Mouse (Mus musculus): ENCODE measurements at regions not wholly inside any gene's neighbourhood (a gene's known extent, or its start where the extent isn't known, plus 50 kb on each side); places are given as distances from the start of the nearest gene placed in this dataset.

GRCm38 (mm10) chr13:39774111-39774510 is 587.1 kb downstream of the Ofcc1 start:
- DNase-seq: peak; percentile 7

- no peak for DNase-seq
Observed at GRCm38 (mm10) chr13:39769228-39769627, 592.0 kb downstream of the Ofcc1 start.

GRCm38 (mm10) chr13:39766897-39767296 is 594.4 kb downstream of the Ofcc1 start:
- no peak for DNase-seq

Data from cerebellum, adult 8-10 months (tissue).